Mouse (Mus musculus) left cerebral cortex, postnatal 10 days (tissue): ENCODE measurements at regions not wholly inside any gene's neighbourhood (a gene's known extent, or its start where the extent isn't known, plus 50 kb on each side); places are given as distances from the start of the nearest gene placed in this dataset. TPM values are rescaled to one million over a fixed set of nuclear protein-coding genes. Genes with fewer than 3 reads are reported as not detected.

Source experiments
- DNase-seq, 2 experiments: peaks; one replicate each; pipeline ENCODE4 v3.0.0; 2021 to 2022; ENCODE audit warnings: low spot score in 2 of 2, mixed read lengths in 1 of 2; ENCODE audit errors: extremely low spot score in 1 of 2
- intact Hi-C: fragments of 180-260 bp; cut with DNase I; formaldehyde crosslinking; loops from one replicate; pipeline ENCODE4 v1.15.1; 2025
- microRNA-seq: library from miRNA; unstranded; fragments of <30 nt; microRNA quantifications from one replicate; pipeline ENCODE4 v1.2.0, GENCODE M21; 2022

- DNase-seq: no peak
- intact Hi-C loops: no loop called here
Measured at GRCm38 (mm10) chr10:91881521-91882228, 700.6 kb upstream of the Tmpo start.

GRCm38 (mm10) chr10:91875450-91875849, 694.3 kb upstream of the Tmpo start:
- no peak for DNase-seq
- intact Hi-C loops: no loop called here

GRCm38 (mm10) chr10:91871244-91871643, 690.1 kb upstream of the Tmpo start:
- intact Hi-C loops: no loop called here
- peak in 1 of 2 experiments; percentile 31 for DNase-seq

GRCm38 (mm10) chr10:91858711-91859595, 677.8 kb upstream of the Tmpo start:
- intact Hi-C loops: no loop called here
- no peak for DNase-seq

- intact Hi-C loops: no loop called here
- no peak for DNase-seq
Measured at GRCm38 (mm10) chr10:91827074-91827473, 646.0 kb upstream of the Tmpo start.

GRCm38 (mm10) chr10:91823499-91823898, 642.4 kb upstream of the Tmpo start:
- no peak for DNase-seq
- intact Hi-C loops: no loop called here

- intact Hi-C loops: no loop called here
- DNase-seq: no peak
Measured at GRCm38 (mm10) chr10:91804870-91805269, 623.8 kb upstream of the Tmpo start.

Small RNA genes lying in the stretch of these regions (microRNA-seq; reads per million reads assigned to microRNA genes)
- not detected for gene Gm22582
- 3.4 reads per million, percentile 7 among the genes with 10 or more reads in this experiment for gene Mir1251
- 20.4 reads per million, percentile 40 among the genes with 10 or more reads in this experiment for gene Mir135a-2
